Mouse (Mus musculus) erythroblast, embryonic 14.5 days (primary cell): Measurements from ENCODE around the gene Scaf11.

Experiments used
- GATA1 ChIP-seq: IDR thresholded peaks from 2 replicates; pipeline ENCODE4 v1.6.1; 2012; ENCODE audit warnings: low read length, inconsistent platforms, mixed read lengths
- TAL1 ChIP-seq: IDR thresholded peaks from 3 replicates; pipeline ENCODE4 v1.6.1; 2012; ENCODE audit warnings: low read length, inconsistent platforms, mixed read lengths

GRCm38 (mm10) chr15:96371311-96371710 is 89.3 kb downstream of the Scaf11 start:
- no peak for TF ChIP-seq GATA1
- no peak for TF ChIP-seq TAL1
